8 mouse cellular contexts compared by ENCODE assay signal in genomic region chr10:8760598-8760997, GRCm38 (mm10).
DNase-seq lines count a peak whose midpoint lies in the region; ATAC-seq and TF ChIP-seq lines count a peak whose summit lies in the region.

No protein-coding gene starts in this region.

- no peaks in the 10 kb centered on the region for H3K36me3 ChIP-seq in kidney, embryonic 16.5 days (ENCODE audit: insufficient read depth, low read length)
- H3K36me3 ChIP-seq in embryonic facial prominence, embryonic 14.5 days (ENCODE audit: control insufficient read depth, insufficient read depth, low read length): no peaks in the 10 kb centered on the region
- no peaks in the 10 kb centered on the region for H3K36me3 ChIP-seq in hindbrain, embryonic 12.5 days

- ATAC-seq in kidney, embryonic 16.5 days (ENCODE audit: low FRiP score, low TSS enrichment): no peak
- ATAC-seq in embryonic facial prominence, embryonic 14.5 days (ENCODE audit: low read depth): peak; percentile 53; the same call in 1 of the 2 replicates
- ATAC-seq in hindbrain, embryonic 12.5 days (ENCODE audit: low FRiP score): peak; percentile 71
- ATAC-seq in megakaryocyte-erythroid progenitor cell, adult 5-6 weeks (replicated peaks; ENCODE audit: low FRiP score, low TSS enrichment, poor library complexity, severe bottlenecking): peak; percentile 50

- no peak overlapping the region for H3K27ac ChIP-seq in kidney, embryonic 16.5 days (ENCODE audit: low read length)
- H3K27ac ChIP-seq in embryonic facial prominence, embryonic 14.5 days (replicated peaks; ENCODE audit: low read depth, low read length): peak overlapping the region; percentile 87
- H3K27ac ChIP-seq in hindbrain, embryonic 12.5 days: peak overlapping the region; percentile 71
- no peak overlapping the region for H3K27ac ChIP-seq in cerebellum, adult 2 months (ENCODE audit: insufficient read depth, low read length)

- no peaks in the 10 kb centered on the region for H3K27me3 ChIP-seq in kidney, embryonic 16.5 days (ENCODE audit: insufficient read depth, low read length)
- H3K27me3 ChIP-seq in embryonic facial prominence, embryonic 14.5 days (replicated peaks; ENCODE audit: control insufficient read depth, insufficient read depth, low read length): no peaks in the 10 kb centered on the region
- H3K27me3 ChIP-seq in hindbrain, embryonic 12.5 days: no peaks in the 10 kb centered on the region
- no peaks in the 10 kb centered on the region for H3K27me3 ChIP-seq in cerebellum, adult 2 months (ENCODE audit: control insufficient read depth, insufficient read depth, low read length)

- no peak for TF ChIP-seq CTCF in cerebellum, adult 2 months (IDR thresholded peaks at IDR 0.05; ENCODE audit: borderline replicate concordance, insufficient read depth, low read depth, low read length)

- no peak overlapping the region for H3K9ac ChIP-seq in kidney, embryonic 16.5 days (replicated peaks; ENCODE audit: low read length)
- peak overlapping the region; percentile 45; the same call in 1 of the 2 replicates for H3K9ac ChIP-seq in embryonic facial prominence, embryonic 14.5 days (ENCODE audit: low read depth, low read length)
- no peak overlapping the region for H3K9ac ChIP-seq in hindbrain, embryonic 12.5 days

- no peak for DNase-seq in kidney, adult 11 months
- DNase-seq in embryonic facial prominence, embryonic 14.5 days (ENCODE audit: low spot score): peak; percentile 93
- DNase-seq in cerebellum, adult 2 months: no peak
- DNase-seq in spleen, adult 12 weeks (ENCODE audit: low spot score): no peak
- DNase-seq in ovary, postnatal 10 days (ENCODE audit: low spot score): no peak

- H3K9me3 ChIP-seq in kidney, embryonic 16.5 days (ENCODE audit: low read length): no peaks in the 10 kb centered on the region
- no peaks in the 10 kb centered on the region for H3K9me3 ChIP-seq in embryonic facial prominence, embryonic 14.5 days (ENCODE audit: control insufficient read depth, low read length)
- H3K9me3 ChIP-seq in hindbrain, embryonic 12.5 days (replicated peaks): no peaks in the 10 kb centered on the region

- peaks cover 35% of the 10 kb centered on the region for H3K4me1 ChIP-seq in kidney, embryonic 16.5 days (ENCODE audit: insufficient read depth, low read length)
- peaks cover 65% of the 10 kb centered on the region for H3K4me1 ChIP-seq in embryonic facial prominence, embryonic 14.5 days (ENCODE audit: control insufficient read depth, insufficient read depth, low read length)
- H3K4me1 ChIP-seq in hindbrain, embryonic 12.5 days: peaks cover 58% of the 10 kb centered on the region
- peaks cover 2% of the 10 kb centered on the region; the same call in 1 of the 2 replicates for H3K4me1 ChIP-seq in cerebellum, adult 2 months (ENCODE audit: control insufficient read depth, insufficient read depth, low read length)

- H3K4me2 ChIP-seq in kidney, embryonic 16.5 days (replicated peaks; ENCODE audit: low read depth, low read length): peak overlapping the region; percentile 44
- peak overlapping the region; percentile 57 for H3K4me2 ChIP-seq in embryonic facial prominence, embryonic 14.5 days (ENCODE audit: low read depth, low read length)
- H3K4me2 ChIP-seq in hindbrain, embryonic 12.5 days (replicated peaks): peak overlapping the region; percentile 54

- no peak for TF ChIP-seq POLR2A in cerebellum, adult 2 months (IDR thresholded peaks at IDR 0.05; ENCODE audit: borderline replicate concordance, insufficient read depth, low read length)

- peak overlapping the region; percentile 9 for H3K4me3 ChIP-seq in kidney, embryonic 16.5 days (ENCODE audit: low read length)
- H3K4me3 ChIP-seq in embryonic facial prominence, embryonic 14.5 days (ENCODE audit: low read depth, low read length): peak overlapping the region; percentile 39
- H3K4me3 ChIP-seq in hindbrain, embryonic 12.5 days: peak overlapping the region; percentile 31
- H3K4me3 ChIP-seq in cerebellum, adult 2 months (replicated peaks; ENCODE audit: insufficient read depth, low read depth, low read length): no peak overlapping the region

- 21% methylated on average over 4 of the region's 4 CpGs for WGBS in kidney, embryonic 16.5 days
- WGBS in embryonic facial prominence, embryonic 14.5 days: 17% methylated on average over 4 of the region's 4 CpGs
- 13% methylated on average over 4 of the region's 4 CpGs for WGBS in hindbrain, embryonic 12.5 days
- WGBS in cerebellum, adult 2 months: 13% methylated on average over 4 of the region's 4 CpGs

Comparison
In these comparisons a context has a peak if more than half of its experiments do, and no peak if none do; other contexts are left out.
1. H3K27ac ChIP-seq: peak in embryonic facial prominence, embryonic 14.5 days (single experiment) and hindbrain, embryonic 12.5 days (single experiment); none in kidney, embryonic 16.5 days (single experiment) and cerebellum, adult 2 months (single experiment).
2. Peak in every context shown above with its lines, with median percentiles within 50 percentile points of each other: H3K4me2 ChIP-seq.